Mouse (Mus musculus) limb, embryonic 14.5 days (tissue): ENCODE data around the gene Gm45716. TPM values are rescaled to one million over a fixed set of nuclear protein-coding genes. Genes with fewer than 3 reads are reported as not detected.

Experiments used
- ATAC-seq: fragments of 200-750 bp; cut with Nextera tagmentation; 2 replicates; pipeline ENCODE4 v1.8.0; 2017; ENCODE audit warnings: low read depth, moderate number of reproducible peaks, moderate TSS enrichment; ENCODE audit not compliant: low FRiP score
- DNase-seq: peaks from one replicate; pipeline ENCODE4 v3.0.0-alpha.2; 2015; ENCODE audit warnings: low spot score
- H3K27ac ChIP-seq: fragments of 300-500 bp; sonication (generic); replicated peaks from 2 replicates; pipeline ENCODE4 v1.5.1; 2014; ENCODE audit warnings: low read depth, mild to moderate bottlenecking, low read length, moderate library complexity, mixed read lengths
- H3K27me3 ChIP-seq: fragments of 300-500 bp; sonication (generic); 2 replicates; pipeline ENCODE4 v1.6.1; 2014; ENCODE audit warnings: low read length, mixed read lengths; ENCODE audit not compliant: control insufficient read depth, insufficient read depth
- H3K36me3 ChIP-seq: fragments of 300-500 bp; sonication (generic); 2 replicates; pipeline ENCODE4 v1.6.1; 2014; ENCODE audit warnings: mild to moderate bottlenecking, low read length, moderate library complexity, mixed read lengths; ENCODE audit not compliant: control insufficient read depth, insufficient read depth
- H3K4me1 ChIP-seq: fragments of 300-500 bp; sonication (generic); 2 replicates; pipeline ENCODE4 v1.6.1; 2014; ENCODE audit warnings: antibody characterized with exemption, low read length, mixed read lengths; ENCODE audit not compliant: control insufficient read depth, insufficient read depth
- H3K4me2 ChIP-seq: fragments of 300-500 bp; sonication (generic); replicated peaks from 2 replicates; pipeline ENCODE4 v1.6.1; 2014; ENCODE audit warnings: low read depth, mild to moderate bottlenecking, low read length, moderate library complexity; ENCODE audit not compliant: severe bottlenecking
- H3K4me3 ChIP-seq: fragments of 300-500 bp; sonication (generic); replicated peaks from 2 replicates; pipeline ENCODE4 v1.5.1; 2014; ENCODE audit warnings: low read length
- H3K9ac ChIP-seq: fragments of 300-500 bp; sonication (generic); 2 replicates; pipeline ENCODE4 v1.6.1; 2014; ENCODE audit warnings: mild to moderate bottlenecking, low read depth, low read length, moderate library complexity; ENCODE audit not compliant: severe bottlenecking
- H3K9me3 ChIP-seq: fragments of 300-500 bp; sonication (generic); 2 replicates; pipeline ENCODE4 v1.6.1; 2016; ENCODE audit warnings: low read length; ENCODE audit not compliant: control insufficient read depth
- POLR2A ChIP-seq: fragments of 200-500 bp; IDR thresholded peaks from 2 replicates; pipeline ENCODE4 v1.8.0; 2012; ENCODE audit warnings: inconsistent platforms, mild to moderate bottlenecking, moderate library complexity, borderline replicate concordance; ENCODE audit not compliant: insufficient read depth, insufficient read length; ENCODE audit errors: extremely low read depth
- WGBS: fragments of 180-500 bp; shearing (Covaris S2); extraction: QIAGEN DNeasy Blood & Tissue Kit; methylation state at CpG from one replicate; pipeline ENCODE4 v1.1.7; 2014; 5-methylcytosine and 5-hydroxymethylcytosine counted together
- polyA plus RNA-seq, 2 experiments: library from polyadenylated mRNA; depleted of rRNA in 1 of 2; stranded (reverse) in 1 of 2; unstranded in 1 of 2; fragments of >200 nt; fragmentation: Nextera tagmentation in 1 of 2; extraction: Ambion mirVana in 1 of 2; gene quantifications; 2 replicates each; pipeline versions ENCODE4 v1.2.1 to v1.2.3; 2012 to 2014

The Gm45716 gene
- polyA plus RNA-seq, 2 experiments: 4.2 to 7.7 TPM

GRCm38 (mm10) chr11:90254536-90254935 lies 67.1 kb downstream of the Gm45716 start:
- ATAC-seq: no peak
- no peak overlapping the region for H3K4me2 ChIP-seq
- H3K36me3 ChIP-seq: no peaks in the 10 kb centered on the region
- peaks cover 7% of the 10 kb centered on the region; the same call in 1 of the 2 replicates for H3K4me1 ChIP-seq
- H3K4me3 ChIP-seq: no peak overlapping the region
- H3K27ac ChIP-seq: no peak overlapping the region
- no peak for TF ChIP-seq POLR2A
- no peaks in the 10 kb centered on the region for H3K9me3 ChIP-seq
- DNase-seq: no peak
- 90% methylated on average over 3 of the region's 3 CpGs for WGBS
- H3K27me3 ChIP-seq: no peaks in the 10 kb centered on the region
- no peak overlapping the region for H3K9ac ChIP-seq

- ATAC-seq (no peak), DNase-seq (no peak)
- WGBS: 75% methylated on average over 6 of the region's 6 CpGs
- no peaks in the 10 kb centered on the region for H3K9me3 ChIP-seq
- no peak overlapping the region for H3K27ac ChIP-seq
- H3K4me1 ChIP-seq: peaks cover 2% of the 10 kb centered on the region; the same call in 1 of the 2 replicates
- no peaks in the 10 kb centered on the region for H3K27me3 ChIP-seq
- H3K36me3 ChIP-seq: peaks cover 10% of the 10 kb centered on the region
- TF ChIP-seq POLR2A: no peak
- no peak overlapping the region for H3K4me3 ChIP-seq
- no peak overlapping the region for H3K4me2 ChIP-seq
- H3K9ac ChIP-seq: no peak overlapping the region
Measured at GRCm38 (mm10) chr11:90255687-90256086, 68.2 kb downstream of the Gm45716 start.

- H3K4me3 ChIP-seq: no peak overlapping the region
- no peak overlapping the region for H3K27ac ChIP-seq
- no peaks in the 10 kb centered on the region for H3K4me1 ChIP-seq
- H3K9me3 ChIP-seq: no peaks in the 10 kb centered on the region
- H3K4me2 ChIP-seq: no peak overlapping the region
- WGBS: 70% methylated on average over 16 of the region's 16 CpGs
- H3K9ac ChIP-seq: no peak overlapping the region
- TF ChIP-seq POLR2A: no peak
- ATAC-seq (no peak), DNase-seq (no peak)
- H3K36me3 ChIP-seq: peaks cover 23% of the 10 kb centered on the region
- H3K27me3 ChIP-seq: no peaks in the 10 kb centered on the region
Measured at GRCm38 (mm10) chr11:90256833-90257525, 69.5 kb downstream of the Gm45716 start.

DNA sequence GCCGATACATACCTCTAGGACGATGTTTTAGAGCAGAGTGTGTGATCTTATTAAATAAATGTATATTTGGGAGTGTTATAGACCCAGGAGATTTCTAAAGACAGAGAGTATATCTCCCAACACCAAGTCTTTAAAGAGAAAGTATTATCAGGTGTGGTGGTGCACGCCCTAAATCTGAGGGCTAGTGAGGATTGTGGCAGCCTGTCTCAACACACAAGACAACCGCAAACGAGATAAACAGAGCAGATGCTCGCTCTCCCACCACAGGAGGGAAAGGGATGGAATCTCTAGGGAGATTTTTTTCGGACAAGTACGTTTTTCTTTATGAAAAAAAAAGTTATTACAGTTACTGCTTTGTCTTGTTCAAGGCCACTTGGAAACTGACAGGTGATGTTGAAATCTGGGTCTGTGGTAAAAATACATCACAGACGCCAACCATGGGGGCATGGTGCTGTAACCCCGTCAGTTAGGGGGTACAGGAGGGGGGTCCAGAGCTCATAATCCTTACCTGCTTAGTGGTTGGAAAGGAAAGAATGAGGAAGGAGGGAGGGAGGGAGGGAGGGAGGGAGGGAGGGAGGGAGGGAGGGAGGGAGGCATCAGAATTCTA lies 70.9 kb downstream of the Gm45716 start:
- DNase-seq (no peak), ATAC-seq (no peak)
- H3K27ac ChIP-seq: no peak overlapping the region
- WGBS: 73% methylated on average over 10 of the region's 10 CpGs
- peaks cover 37% of the 10 kb centered on the region for H3K36me3 ChIP-seq
- TF ChIP-seq POLR2A: no peak
- H3K4me1 ChIP-seq: no peaks in the 10 kb centered on the region
- H3K4me2 ChIP-seq: no peak overlapping the region
- no peak overlapping the region for H3K4me3 ChIP-seq
- no peak overlapping the region for H3K9ac ChIP-seq
- H3K9me3 ChIP-seq: no peaks in the 10 kb centered on the region
- H3K27me3 ChIP-seq: no peaks in the 10 kb centered on the region

DNA sequence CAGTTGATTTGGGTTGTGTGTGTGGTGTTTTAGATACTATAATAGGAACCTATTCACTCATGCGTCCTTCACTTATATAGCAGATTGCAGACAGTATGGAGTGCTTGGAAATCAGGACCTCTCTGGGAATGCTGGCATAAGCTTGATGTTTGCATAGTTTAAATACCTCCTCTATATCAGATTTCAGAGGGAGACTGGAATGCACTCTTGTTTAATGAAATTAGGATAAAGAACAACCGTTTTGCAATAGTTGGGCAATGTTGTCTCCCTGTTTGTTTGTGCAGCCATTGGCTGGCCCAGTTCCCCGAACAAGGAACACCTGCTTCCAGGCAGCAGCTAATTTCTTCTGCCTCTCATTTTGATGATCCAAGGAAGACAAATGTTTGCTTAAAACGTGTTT lies 71.6 kb downstream of the Gm45716 start:
- Histone ChIP-seq H3K9ac (no peak overlapping the region), H3K4me1 (no peaks in the 10 kb centered on the region), H3K4me2 (no peak overlapping the region), H3K27me3 (no peaks in the 10 kb centered on the region), H3K4me3 (no peak overlapping the region), H3K36me3 (peaks cover 41% of the 10 kb centered on the region), H3K9me3 (no peaks in the 10 kb centered on the region), H3K27ac (no peak overlapping the region)
- TF ChIP-seq POLR2A: no peak
- WGBS: 41% methylated on average over 4 of the region's 4 CpGs
- ATAC-seq: no peak; the same call in 1 of the 2 replicates
- DNase-seq: no peak
